Mouse (Mus musculus) macrophage (primary cell): ENCODE results near the gene Rnf115. TPM values are rescaled to one million over a fixed set of nuclear protein-coding genes. Genes with fewer than 3 reads are reported as not detected.
"Not testable (repeated sequence)": the region's sequence is repeated elsewhere in the genome, so short reads cannot be mapped to it uniquely, and the experiment has no call there.

Experiments
- H3K27ac ChIP-seq: fragments of 350-480 bp; formaldehyde crosslinking; 2 replicates; pipeline ENCODE4 v1.9.0; 2021
- H3K36me3 ChIP-seq: fragments of 350-480 bp; formaldehyde crosslinking; 2 replicates; pipeline ENCODE4 v1.9.0; 2021; ENCODE audit errors: inconsistent target
- H3K4me3 ChIP-seq: fragments of 350-480 bp; formaldehyde crosslinking; 2 replicates; pipeline ENCODE4 v1.9.0; 2021; ENCODE audit errors: inconsistent target
- H3K79me2 ChIP-seq: fragments of 350-480 bp; formaldehyde crosslinking; 2 replicates; pipeline ENCODE4 v1.9.0; 2021; ENCODE audit errors: inconsistent target
- WGBS: methylation state at CpG from one replicate; pipeline ENCODE4 v1.1.7; 2026; ENCODE audit warnings: inconsistent platforms; ENCODE audit not compliant: missing documents; 5-methylcytosine and 5-hydroxymethylcytosine counted together
- polyA plus RNA-seq: library from polyadenylated mRNA; stranded (reverse); fragments of 250-400 nt; gene quantifications from 3 replicates; pipeline ENCODE4 v1.2.4, GENCODE M21; 2018; ENCODE audit warnings: inconsistent platforms
- total RNA-seq, 78 experiments: library from RNA; depleted of rRNA; stranded (reverse); fragments of 250-400 nt; gene quantifications; 1 replicate in 9 of 78; 2 replicates in 24 of 78; 3 replicates in 43 of 78; 4 replicates in 2 of 78; pipeline ENCODE4 v1.2.4; 2018; ENCODE audit warnings: inconsistent platforms in 56 of 78

Gene Rnf115
- 10 to 100 TPM; 20.1 to 86.9 (median 44.5) TPM for total RNA-seq (2018; cell fraction: chromatin; rRNA removed)
- total RNA-seq (2018; cell fraction: cytosol; rRNA removed), result 100 to 1,000 TPM in 11 of 26 experiments, 10 to 100 TPM in 15; 73.2 to 117 (median 92.3) TPM
- total RNA-seq (2018; cell fraction: nucleus; rRNA removed), result 100 to 1,000 TPM in 1 of 26 experiments, 10 to 100 TPM in 25; 41.2 to 111 (median 55.1) TPM
- polyA plus RNA-seq, result 72.8 to 94.2 TPM (median 85.6 TPM) in 3 replicates

DNA sequence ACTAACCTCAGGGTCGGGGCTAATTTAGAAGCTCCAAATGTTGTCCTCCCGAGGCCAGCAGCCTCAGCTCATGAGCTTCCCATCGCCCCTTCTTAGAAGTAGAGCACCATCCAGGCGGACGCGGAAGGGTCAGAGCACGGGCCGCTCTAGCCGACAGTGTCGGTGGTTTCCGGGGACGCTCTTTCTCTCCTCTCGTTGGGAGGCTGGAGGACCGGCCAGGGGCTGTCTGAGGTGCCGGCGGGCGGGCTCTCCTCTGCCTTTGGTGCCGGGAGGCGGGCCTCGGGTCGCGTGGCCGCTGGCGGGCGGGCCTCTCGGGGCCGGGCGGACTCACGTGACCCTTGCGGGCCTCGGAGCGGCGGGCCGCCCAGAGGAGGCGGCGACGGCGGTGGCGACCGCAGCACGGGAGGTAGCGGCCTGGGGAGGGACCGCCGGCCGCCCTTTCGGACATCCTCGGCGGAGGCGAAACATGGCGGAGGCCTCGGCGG lies at the start of gene Rnf115, which contains the start of gene Polr3c:
Gene Rnf115, plus strand, starts transcription at position 322 of the 485 bp plus-strand sequence.
Gene Polr3c, minus strand, starts transcription at position 286 of the 485 bp plus-strand sequence.
- peaks cover 16% of the 10 kb centered on the region for H3K36me3 ChIP-seq
- peaks cover 80% of the 10 kb centered on the region for H3K79me2 ChIP-seq
- peak within 1 kb of the TSS; percentile 91 for H3K27ac ChIP-seq
- peak within 1 kb of the TSS; percentile 97 for H3K4me3 ChIP-seq
- under 1% methylated on average over 52 of the region's 52 CpGs for WGBS

DNA sequence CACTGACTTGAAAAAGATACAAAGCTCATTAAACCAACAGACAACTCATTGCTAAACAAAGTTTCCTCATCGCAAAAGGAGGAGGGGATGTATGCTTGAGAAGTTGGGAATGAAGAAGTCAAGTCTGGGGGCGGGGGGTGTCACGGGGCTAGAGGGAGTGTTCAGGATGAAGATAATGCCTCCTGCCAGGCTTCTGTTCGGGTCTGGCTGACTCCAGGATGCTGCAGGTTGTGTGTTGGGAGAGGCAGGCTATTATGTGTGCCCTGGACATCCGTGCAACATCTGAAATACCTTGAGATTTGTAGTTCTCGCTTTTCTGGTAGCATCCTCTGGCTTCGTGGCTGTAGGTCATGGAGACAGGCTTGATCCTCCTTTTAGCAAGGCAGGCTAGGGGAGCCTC lies 49.0 kb upstream of the Rnf115 start:
- no peak overlapping the region for H3K4me3 ChIP-seq
- 86% methylated on average over 6 of the region's 7 CpGs for WGBS
- H3K36me3 ChIP-seq, result no peaks in the 10 kb centered on the region
- no peaks in the 10 kb centered on the region for H3K79me2 ChIP-seq
- no peak overlapping the region for H3K27ac ChIP-seq

DNA sequence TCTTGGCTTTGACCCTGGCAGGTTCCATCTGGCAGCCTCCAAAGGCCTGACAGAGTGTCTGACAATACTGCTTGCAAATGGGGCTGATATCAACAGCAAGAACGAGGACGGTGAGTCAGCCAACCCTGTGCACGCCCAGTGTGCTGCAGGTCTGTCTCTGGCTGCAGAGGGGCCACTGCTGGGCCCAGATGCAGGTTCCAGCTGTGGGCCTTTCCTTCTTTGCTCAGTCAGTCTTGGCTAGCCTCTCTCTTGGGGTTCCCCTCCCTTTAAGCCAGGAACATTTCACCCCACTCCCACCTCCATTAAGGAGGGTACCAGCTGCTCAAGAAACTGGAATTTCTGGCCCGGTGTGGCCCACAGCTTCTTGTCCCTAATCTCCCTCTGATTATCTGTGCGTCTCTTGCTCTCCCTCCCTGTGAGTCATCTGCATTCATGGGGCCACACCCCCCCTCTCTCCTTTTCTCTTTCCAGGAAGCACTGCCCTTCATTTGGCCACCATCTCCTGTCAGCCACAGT lies 48.2 kb upstream of the Rnf115 start:
- WGBS, result 78% methylated on average over 5 of the region's 5 CpGs
- H3K36me3 ChIP-seq, result no peaks in the 10 kb centered on the region
- H3K79me2 ChIP-seq, result no peaks in the 10 kb centered on the region
- H3K27ac ChIP-seq, result no peak overlapping the region
- no peak overlapping the region for H3K4me3 ChIP-seq

DNA sequence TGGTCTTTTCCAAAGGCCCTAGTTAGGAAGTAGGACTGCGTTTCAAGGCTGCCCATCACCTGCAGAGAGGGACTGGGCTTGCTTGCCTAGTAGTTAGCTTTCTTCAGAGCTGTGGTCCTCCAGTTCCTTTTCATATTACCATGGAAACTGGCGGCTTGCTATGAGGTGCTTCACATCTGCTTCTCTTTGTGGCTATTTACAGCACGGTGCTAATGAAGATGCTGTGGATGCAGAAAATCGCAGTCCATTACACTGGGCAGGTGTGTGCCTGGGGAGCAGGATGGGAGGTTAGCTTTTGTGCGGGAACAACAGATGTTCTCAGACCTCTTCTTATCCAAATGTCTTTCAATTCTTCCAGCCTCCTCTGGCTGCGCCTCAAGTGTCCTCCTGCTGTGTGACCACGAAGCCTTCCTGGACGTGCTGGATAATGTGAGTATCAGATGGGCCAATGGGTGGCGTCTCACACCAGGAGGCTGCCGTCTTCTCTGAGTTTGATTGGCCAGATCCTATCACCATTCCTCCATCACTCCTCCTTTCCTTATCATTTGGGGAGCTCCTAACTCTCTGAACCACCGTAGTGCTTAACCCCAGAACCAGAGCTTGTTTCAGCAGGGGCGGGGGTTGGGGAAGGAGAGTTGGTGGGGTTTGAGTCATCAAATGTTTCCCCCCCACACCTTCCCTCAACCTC lies 47.1 kb upstream of the Rnf115 start:
- WGBS, result 52% methylated on average over 12 of the region's 12 CpGs

DNA sequence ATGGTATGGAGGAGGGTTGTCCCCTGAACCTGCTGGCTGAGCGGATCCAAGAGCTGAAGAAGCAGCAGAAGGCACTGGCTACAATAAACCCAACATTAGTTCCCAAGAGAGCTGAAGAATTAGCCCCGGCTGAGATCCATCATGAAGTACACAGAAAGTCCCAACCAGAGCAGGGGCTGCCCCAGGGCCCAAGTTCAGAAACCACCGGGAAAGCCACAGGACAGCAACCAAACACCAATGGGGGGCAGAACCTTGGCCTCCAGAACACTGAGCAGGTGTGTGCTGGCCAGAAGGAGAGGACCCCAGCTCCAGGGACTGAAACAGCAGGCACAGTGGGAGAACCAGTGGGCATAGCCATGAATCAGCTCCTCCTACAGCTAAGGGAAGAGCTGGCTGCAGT lies 44.0 kb upstream of the Rnf115 start:
- Histone ChIP-seq H3K36me3 (no peaks in the 10 kb centered on the region), H3K79me2 (no peaks in the 10 kb centered on the region), H3K4me3 (no peak overlapping the region), H3K27ac (no peak overlapping the region)
- 96% methylated on average over 2 of the region's 3 CpGs for WGBS

More for the DNA sequence above, 47.1 kb upstream of the Rnf115 start:
- no peak overlapping the region for H3K4me3 ChIP-seq
- H3K27ac ChIP-seq, result no peak overlapping the region
- no peaks in the 10 kb centered on the region for H3K79me2 ChIP-seq
- no peaks in the 10 kb centered on the region for H3K36me3 ChIP-seq

DNA sequence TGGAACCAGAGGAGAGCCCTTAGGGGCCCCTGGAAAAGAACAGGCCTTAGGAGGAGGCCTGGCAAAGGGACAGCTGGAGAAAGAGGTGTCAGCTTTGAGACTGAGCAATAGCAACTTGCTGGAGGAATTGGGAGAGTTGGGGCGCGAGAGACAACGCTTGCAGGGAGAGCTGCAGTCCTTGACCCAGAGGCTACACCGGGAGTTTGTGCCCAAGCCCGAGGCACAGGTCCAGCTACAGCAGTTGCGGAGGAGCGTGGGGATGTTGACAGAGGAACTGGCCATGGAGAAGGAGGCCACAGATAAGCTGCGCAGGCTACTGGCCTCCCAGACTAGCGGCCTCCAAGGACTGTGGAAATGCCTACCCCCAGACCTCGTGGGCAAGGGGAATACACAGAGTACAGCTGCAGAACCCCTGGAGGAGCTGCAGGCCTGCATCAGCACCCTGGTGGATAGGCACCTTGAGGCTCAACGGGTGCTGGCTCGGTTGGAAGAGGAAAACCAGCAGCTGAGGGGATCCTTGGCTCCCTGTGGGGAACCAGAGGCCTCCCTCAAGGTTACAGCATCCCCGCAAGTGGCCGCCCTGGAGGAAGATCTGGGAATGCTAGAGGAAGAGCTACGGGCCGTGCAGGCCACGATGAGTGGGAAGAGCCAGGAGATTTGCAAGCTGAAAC lies 43.2 kb upstream of the Rnf115 start:
- Histone ChIP-seq H3K36me3 (no peaks in the 10 kb centered on the region), H3K4me3 (no peak overlapping the region), H3K79me2 (no peaks in the 10 kb centered on the region), H3K27ac (no peak overlapping the region)
- WGBS, result 65% methylated on average over 17 of the region's 17 CpGs

DNA sequence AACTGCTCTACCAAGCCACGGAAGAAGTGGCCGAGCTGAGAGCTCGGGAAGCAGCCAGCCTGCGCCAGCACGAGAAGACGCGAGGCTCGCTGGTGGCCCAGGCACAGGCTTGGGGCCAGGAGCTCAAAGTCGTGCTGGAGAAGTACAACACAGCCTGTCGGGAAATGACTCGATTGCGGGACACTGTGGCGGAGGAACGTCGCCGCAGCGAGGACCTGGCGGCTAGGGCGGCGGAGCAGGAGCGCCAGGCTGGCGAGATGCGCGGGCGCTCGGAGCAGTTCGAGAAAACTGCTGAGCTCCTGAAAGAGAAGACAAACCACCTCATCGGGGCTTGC lies 42.7 kb upstream of the Rnf115 start:
- Histone ChIP-seq H3K4me3 (no peak overlapping the region), H3K79me2 (no peaks in the 10 kb centered on the region), H3K27ac (no peak overlapping the region), H3K36me3 (no peaks in the 10 kb centered on the region)
- WGBS, result 23% methylated on average over 28 of the region's 28 CpGs

DNA sequence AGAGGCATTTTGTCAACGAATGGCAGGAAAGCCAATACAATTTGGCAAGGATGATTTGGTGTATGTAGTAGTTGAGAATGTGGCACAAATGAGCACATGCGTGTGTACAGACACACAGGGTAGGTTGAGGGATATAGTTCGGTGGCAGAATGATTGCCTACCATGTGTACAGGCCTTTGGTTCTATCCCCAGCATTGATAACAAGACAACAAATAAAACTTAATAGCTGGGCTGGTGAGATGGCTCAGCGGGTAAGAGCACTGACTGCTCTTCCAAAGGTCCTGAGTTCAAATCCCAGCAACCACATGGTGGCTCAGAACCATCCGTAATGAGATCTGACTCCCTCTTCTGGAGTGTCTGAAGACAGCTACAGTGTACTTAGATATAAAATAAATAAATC lies 41.4 kb upstream of the Rnf115 start:
- not testable (repeated sequence) for H3K36me3 ChIP-seq, H3K4me3 ChIP-seq, H3K79me2 ChIP-seq, H3K27ac ChIP-seq
- 94% methylated on average over 4 of the region's 5 CpGs for WGBS

DNA sequence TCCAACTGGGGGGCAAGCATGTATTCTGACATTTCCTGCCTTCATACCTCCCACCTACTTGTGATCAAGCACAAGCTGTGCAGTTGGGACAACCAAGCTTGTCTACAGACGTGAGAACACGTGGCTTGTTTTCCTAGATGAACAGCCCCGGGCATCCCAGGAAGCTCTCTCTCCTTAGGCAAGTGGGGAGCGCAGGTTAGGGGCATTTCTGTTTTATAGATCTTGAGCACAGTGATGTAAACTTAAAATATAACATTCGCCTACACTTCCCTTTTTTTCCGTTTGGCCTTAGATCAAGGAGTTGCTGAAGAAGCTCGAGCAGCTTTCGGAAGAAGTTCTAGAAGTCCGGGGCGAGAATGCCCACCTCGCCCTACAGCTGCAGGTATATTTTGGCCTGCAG lies 38.6 kb upstream of the Rnf115 start:
- Histone ChIP-seq H3K27ac (no peak overlapping the region), H3K36me3 (no peaks in the 10 kb centered on the region), H3K4me3 (no peak overlapping the region), H3K79me2 (no peaks in the 10 kb centered on the region)
- WGBS, result 23% methylated on average over 10 of the region's 11 CpGs

DNA sequence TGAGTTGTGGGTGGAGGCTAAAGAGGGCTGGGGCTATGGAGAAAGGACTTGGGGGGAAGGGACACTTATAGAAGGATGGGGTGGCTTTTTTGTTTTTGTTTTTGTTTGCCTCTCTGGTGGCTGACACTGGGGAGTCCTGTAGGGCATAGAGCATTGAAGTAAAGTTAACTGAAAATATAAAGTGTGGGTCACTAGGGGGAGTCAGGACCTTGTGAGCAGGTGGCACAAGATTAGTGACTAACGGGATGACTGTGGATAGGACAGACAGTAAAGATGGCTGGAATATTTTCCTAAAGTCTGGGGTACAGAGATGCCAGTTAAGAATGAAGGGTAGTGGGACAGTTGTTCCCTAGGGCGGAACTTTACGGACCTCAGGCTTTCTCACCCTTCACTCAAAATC lies 37.2 kb upstream of the Rnf115 start:
- Histone ChIP-seq H3K36me3 (no peaks in the 10 kb centered on the region), H3K79me2 (no peaks in the 10 kb centered on the region), H3K27ac (no peak overlapping the region), H3K4me3 (no peak overlapping the region)
- WGBS, result 58% methylated on average over 3 of the region's 3 CpGs

DNA sequence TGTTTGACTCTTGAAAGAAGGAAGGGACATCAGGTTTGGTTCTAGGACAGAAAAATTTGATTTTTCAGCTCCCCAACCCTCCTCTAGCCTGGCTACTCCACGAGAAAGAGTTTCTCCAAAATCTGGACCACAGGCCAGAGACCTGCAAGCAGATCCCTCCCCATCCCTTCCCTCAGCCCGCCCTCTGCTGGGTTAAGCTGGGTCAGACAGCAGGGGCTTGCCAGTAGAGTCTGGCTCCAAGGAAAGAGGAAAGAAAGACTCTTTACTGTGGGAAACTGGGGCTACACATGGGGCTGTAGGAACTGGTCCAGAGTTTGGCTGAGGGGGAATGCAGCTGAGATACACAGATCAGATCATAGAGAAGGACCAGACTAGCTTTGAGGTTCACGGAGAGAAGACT lies 35.0 kb upstream of the Rnf115 start:
- peaks cover 2% of the 10 kb centered on the region for H3K79me2 ChIP-seq
- H3K4me3 ChIP-seq, result no peak overlapping the region
- no peaks in the 10 kb centered on the region for H3K36me3 ChIP-seq
- WGBS, result 43% methylated on average over 3 of the region's 3 CpGs
- no peak overlapping the region for H3K27ac ChIP-seq

DNA sequence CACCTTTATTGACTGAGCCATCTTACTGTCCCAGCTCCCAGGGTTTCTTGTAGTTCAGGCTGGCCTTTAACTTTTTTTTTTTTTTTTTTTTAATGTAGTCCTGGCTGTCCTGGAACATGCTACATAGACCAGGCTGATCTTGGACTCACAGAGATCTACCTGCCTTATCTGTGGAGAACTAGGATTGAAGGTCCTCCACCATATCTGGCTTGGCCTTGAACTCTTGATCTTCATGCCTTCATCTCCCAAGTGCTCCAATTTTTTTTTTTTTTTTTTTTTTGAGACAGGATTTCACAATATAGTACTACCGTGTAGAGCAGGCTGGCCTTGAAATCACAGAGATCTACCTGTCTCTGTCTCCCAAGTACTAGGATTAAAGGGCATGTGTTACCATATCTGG lies 33.9 kb upstream of the Rnf115 start:
- H3K27ac ChIP-seq, result no peak overlapping the region
- H3K4me3 ChIP-seq, result no peak overlapping the region
- WGBS, result 67% methylated on average over 1 of the region's 1 CpGs
- peaks cover 13% of the 10 kb centered on the region for H3K79me2 ChIP-seq
- H3K36me3 ChIP-seq, result no peaks in the 10 kb centered on the region

DNA sequence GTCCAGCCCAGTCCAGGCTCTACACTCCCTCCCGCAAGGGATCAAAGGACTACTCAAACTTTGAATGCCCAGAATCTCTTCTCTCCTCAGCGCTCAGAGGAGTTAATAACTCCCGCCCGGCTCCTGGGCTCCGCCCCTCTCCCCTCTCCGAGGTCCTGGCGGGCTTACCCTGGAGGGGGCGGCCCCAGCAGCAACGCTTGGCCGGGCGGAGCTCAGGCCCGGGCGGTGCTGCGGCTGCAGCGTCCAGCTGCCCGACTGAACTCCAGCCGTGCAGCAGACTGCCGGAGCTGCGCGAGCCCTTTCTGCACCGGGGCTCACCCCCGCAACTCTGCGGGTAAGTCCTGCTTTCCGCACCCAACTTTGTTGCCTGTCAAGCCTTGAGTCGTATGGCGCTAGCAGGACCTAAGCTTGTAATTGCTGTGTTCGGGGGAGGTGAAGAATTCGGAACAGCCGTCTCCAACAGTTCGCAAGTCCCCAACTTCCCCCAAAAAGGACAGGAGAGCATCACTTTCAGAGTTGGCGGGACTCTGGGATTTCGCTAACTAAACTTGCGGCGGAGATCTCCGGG lies 31.2 kb upstream of the Rnf115 start, which contains the start of gene Pias3:
Gene Pias3, plus strand, starts transcription at position 187 of the 568 bp plus-strand sequence.
- Histone ChIP-seq H3K4me3 (peak within 1 kb of the TSS; percentile 98), H3K79me2 (peaks cover 20% of the 10 kb centered on the region), H3K36me3 (peaks cover 16% of the 10 kb centered on the region; the same call in 1 of the 2 replicates), H3K27ac (peak within 1 kb of the TSS; percentile 78)
- 0% methylated on average over 31 of the region's 35 CpGs for WGBS

DNA sequence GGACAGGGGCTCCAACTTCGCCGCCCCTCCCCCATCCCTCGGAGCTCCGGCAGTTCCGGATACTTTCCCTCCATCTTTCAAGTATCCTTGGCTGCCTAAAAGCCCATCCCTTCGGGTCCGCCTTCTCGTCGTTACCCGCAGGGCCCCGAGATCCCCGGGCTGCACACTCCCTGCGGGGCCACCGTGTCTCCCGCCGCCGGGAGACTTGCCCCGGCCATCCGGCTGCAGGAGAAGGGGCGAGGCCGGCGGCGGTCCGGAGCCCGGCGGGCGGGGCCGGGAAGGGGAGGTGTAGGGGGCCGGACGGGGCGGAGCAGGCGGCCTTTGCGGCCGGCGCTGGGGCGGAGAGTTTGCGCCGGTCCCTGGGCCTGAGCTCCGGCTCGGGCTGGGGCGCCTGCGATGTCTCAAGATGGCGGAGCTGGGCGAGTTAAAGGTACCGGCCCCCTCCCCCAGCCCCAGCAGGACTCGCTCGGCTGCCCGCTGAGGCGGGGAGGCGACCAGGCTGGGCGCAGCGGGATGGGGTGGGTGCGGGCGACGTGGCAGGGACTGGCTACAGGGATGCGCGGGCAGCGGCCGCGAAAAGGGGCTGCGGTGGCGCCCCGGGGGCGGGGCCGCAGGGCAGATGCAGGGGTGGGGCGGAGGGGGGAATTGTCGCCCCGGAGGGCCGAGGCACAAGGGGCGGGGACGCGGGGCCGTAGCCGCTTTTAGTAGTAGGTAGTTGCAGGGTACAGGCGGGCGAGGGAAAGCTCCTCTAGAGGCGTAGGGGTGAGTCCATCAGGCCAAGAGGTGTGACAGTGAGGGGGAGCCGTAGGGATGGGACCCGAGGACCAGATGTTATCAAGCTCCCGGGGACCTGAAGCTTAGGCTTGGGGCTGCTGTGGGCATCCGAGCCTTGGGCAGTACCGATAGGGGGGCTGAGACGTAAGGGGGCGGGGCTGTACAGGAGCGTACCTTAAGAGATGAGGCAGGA lies 30.4 kb upstream of the Rnf115 start:
- Histone ChIP-seq H3K27ac (peak overlapping the region; percentile 78), H3K4me3 (peak overlapping the region; percentile 98), H3K79me2 (peaks cover 20% of the 10 kb centered on the region), H3K36me3 (peaks cover 23% of the 10 kb centered on the region)
- WGBS, result under 1% methylated on average over 71 of the region's 85 CpGs
